Mouse (Mus musculus) neural tube, embryonic 10.5 days (tissue): ENCODE results near the gene Sec23ip.

Source experiments
- DNase-seq: peaks from one replicate; pipeline ENCODE4 v3.0.0-alpha.2; 2017; ENCODE audit warnings: low spot score; ENCODE audit errors: extremely low spot score

Gene Sec23ip

GRCm38 (mm10) chr7:128779305-128779704 is 34.6 kb downstream of the Sec23ip start:
- DNase-seq = peak; percentile 52

GRCm38 (mm10) chr7:128781846-128782245 is 37.1 kb downstream of the Sec23ip start:
- no peak for DNase-seq

DNA sequence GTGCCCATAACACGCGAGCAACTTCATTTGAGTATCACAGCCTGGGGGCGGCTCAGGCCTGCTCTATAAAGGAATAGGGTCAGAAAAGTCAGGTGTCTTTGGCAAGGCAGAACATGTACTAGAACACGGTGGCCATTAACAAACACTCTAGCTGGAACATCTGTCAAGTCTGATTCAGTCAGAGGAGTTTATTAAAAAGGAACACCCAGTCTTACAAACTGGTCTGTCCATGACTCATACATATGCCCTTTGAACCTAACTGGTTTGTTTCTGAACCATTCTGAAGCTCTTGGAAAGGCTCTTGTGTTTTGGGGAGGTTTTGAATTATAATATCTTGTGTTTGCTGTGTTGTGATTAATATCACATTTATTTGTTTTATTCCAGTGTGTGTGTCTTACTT is 45.3 kb downstream of the Sec23ip start:
- DNase-seq = no peak

DNA sequence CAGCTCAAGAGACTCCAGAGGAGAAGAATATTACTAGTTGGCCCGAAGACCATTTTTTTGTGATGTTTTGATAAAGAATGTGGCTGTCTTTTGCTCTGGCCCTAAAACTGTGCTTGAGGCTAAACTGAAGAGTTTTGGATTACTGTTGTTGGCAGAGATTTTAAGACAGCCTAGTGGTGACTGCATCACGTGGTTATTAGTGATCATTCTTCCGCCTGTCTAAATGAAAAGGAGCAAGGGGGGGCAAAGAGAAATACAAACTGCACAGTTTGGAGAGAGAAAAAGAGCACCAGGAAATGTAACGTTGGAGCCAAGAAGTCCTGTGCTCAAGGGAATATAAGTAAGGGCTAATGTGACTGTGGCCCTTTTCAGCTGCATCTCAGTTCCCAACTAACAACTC is 48.7 kb downstream of the Sec23ip start:
- DNase-seq = no peak

DNA sequence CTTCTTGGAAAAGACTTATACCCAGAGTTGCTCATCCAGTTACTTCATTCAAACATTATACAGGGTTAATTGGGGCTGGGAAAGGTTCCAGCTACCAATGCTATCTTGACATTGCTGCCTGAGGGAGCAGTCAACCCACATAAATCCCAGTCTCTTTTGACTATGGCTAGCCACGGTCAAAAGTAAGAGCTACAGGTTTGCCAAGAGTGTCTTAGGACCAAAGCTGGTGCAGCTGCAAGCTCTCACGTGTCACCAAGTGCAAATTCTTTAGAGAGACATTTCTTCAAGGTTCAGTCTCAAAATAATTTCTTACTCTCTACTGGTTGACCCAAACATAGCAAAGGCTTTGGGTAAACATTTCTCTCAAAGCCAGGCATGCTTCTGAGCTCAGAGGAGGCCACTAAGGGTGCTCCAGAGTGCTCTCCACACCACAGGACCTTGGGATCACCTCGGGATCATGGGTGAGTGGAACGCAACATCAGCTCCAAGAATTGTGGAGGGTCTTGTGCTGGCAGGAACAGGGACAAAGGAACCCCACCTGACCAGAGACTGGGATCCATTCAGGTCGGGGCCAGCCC is 80.3 kb downstream of the Sec23ip start:
- DNase-seq = no peak

DNA sequence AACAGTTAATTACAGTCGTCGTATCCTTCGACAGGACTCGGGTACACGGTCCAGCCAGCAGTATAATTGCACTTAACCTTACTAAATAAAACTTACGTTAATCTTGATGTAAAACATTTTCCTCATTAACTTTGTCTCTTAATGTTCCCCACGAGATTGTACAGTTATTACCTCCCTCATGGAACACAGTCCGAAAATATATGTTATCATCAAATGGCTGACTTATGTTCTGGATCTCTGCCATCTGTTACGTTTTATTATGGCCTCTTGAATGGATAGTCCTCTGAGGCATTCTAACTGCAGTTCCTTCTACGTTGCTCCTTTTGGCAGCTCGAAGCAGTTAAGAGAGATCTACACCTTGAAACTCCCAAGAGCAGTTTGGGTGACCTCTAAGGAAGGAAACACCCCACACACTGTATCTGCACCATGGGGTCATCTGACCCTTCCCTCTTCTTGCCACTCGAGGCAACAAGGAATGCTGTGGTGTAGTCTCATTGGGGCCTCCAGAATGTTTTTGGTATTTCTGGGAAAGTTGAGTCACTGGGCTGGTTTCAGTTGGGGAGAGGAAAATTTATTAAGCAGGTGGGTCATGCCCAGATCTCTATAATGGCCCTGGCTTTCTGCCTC is 87.8 kb downstream of the Sec23ip start:
- no peak for DNase-seq

DNA sequence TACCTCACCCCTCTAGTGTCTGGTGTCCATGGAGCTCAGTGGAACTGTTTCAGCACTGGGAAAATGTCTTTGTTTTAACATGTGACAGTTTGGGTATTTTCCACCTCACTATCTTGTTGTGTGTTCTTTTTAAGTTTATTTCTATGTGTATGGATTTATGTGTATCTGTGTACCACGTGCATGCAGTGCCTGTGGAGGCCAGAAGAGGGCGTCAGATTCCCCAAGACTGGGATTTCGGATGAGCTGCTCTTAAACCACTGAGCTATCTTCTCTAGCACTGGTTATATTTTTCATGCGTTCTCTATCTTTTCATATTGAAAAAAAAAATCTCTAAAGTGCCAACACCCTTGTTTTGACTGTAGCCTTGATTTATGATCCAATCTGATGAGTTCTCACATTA is 88.5 kb downstream of the Sec23ip start:
- DNase-seq = no peak
